Mouse (Mus musculus) limb, embryonic 10.5 days (tissue): Measurements from ENCODE around the gene Nthl1. TPM values are rescaled to one million over a fixed set of nuclear protein-coding genes. Genes with fewer than 3 reads are reported as not detected.

Source experiments
- microRNA-seq: library from miRNA; unstranded; fragments of <30 nt; microRNA quantifications from one replicate; pipeline ENCODE4, GENCODE M21; 2017
- polyA plus RNA-seq: library from polyadenylated mRNA; unstranded; fragments of >200 nt; fragmentation: Nextera tagmentation; extraction: Ambion mirVana; gene quantifications from 2 replicates; pipeline ENCODE4 v1.2.1, GENCODE M21; 2016

Gene Nthl1
- polyA plus RNA-seq, 1 experiment from 2014 or later: 27.5 TPM

Small RNA genes lying within 50 kb of the gene (microRNA-seq; reads per million reads assigned to microRNA genes)
- 1.5 reads per million for gene Gm24589

Other genes starting within 250 kb of the Nthl1 start
- gene Rnps1, start 218.1 kb upstream of the Nthl1 start, polyA plus RNA-seq: 471 and 496 TPM in 2 replicates
- gene Eci1, start 206.0 kb upstream of the Nthl1 start, polyA plus RNA-seq: 87.9 and 104 TPM in 2 replicates
- 1.7 and 2.7 TPM in 2 replicates for gene Dnase1l2, start 189.6 kb upstream of the Nthl1 start, polyA plus RNA-seq
- gene E4f1, start 162.4 kb upstream of the Nthl1 start, polyA plus RNA-seq: 35.0 and 38.7 TPM in 2 replicates
- gene Pgp, start 162.3 kb upstream of the Nthl1 start, polyA plus RNA-seq: 68.8 and 76.1 TPM in 2 replicates
- 0.24 TPM in 1 of 2 replicates, not detected in the other for gene Bricd5, start 158.8 kb upstream of the Nthl1 start, polyA plus RNA-seq
- 31.6 and 42.2 TPM in 2 replicates for gene Mlst8, start 153.6 kb upstream of the Nthl1 start, polyA plus RNA-seq
- 1.4 and 3.6 TPM in 2 replicates for gene Caskin1, start 144.1 kb upstream of the Nthl1 start, polyA plus RNA-seq
- 125 and 136 TPM in 2 replicates for gene Traf7, start 104.7 kb upstream of the Nthl1 start, polyA plus RNA-seq
- 2.4 and 3.8 TPM in 2 replicates for gene Rab26, start 98.5 kb upstream of the Nthl1 start, polyA plus RNA-seq
- 18.9 and 24.7 TPM in 2 replicates for gene Pkd1, start 82.8 kb upstream of the Nthl1 start, polyA plus RNA-seq
- gene Tsc2, start 50 bp upstream of the Nthl1 start, polyA plus RNA-seq: 63.2 and 79.5 TPM in 2 replicates
- 47.2 and 57.1 TPM in 2 replicates for gene Slc9a3r2, start 17.6 kb downstream of the Nthl1 start, polyA plus RNA-seq
- gene Npw, start 25.8 kb downstream of the Nthl1 start, polyA plus RNA-seq: 0.88 and 1.1 TPM in 2 replicates
- gene Zfp598, start 37.0 kb downstream of the Nthl1 start, polyA plus RNA-seq: 34.5 and 36.7 TPM in 2 replicates
- gene Syngr3, start 57.3 kb downstream of the Nthl1 start, polyA plus RNA-seq: 5.2 and 7.0 TPM in 2 replicates
- 52.9 and 61.2 TPM in 2 replicates for gene Gfer, start 63.5 kb downstream of the Nthl1 start, polyA plus RNA-seq
- gene Noxo1, start 63.6 kb downstream of the Nthl1 start, polyA plus RNA-seq: 0.59 and 2.3 TPM in 2 replicates
- 165 and 183 TPM in 2 replicates for gene Tbl3, start 75.0 kb downstream of the Nthl1 start, polyA plus RNA-seq
- 0.21 and 0.38 TPM in 2 replicates for gene Rnf151, start 85.4 kb downstream of the Nthl1 start, polyA plus RNA-seq
- gene Rps2, start 85.4 kb downstream of the Nthl1 start, polyA plus RNA-seq: 1,693 and 2,093 TPM in 2 replicates
- gene Ndufb10, start 91.8 kb downstream of the Nthl1 start, polyA plus RNA-seq: 202 and 204 TPM in 2 replicates
- gene Rpl3l, start 95.1 kb downstream of the Nthl1 start, polyA plus RNA-seq: 0.15 TPM in 1 of 2 replicates, not detected in the other
- gene Msrb1, start 104.0 kb downstream of the Nthl1 start, polyA plus RNA-seq: 19.9 and 23.6 TPM in 2 replicates
- gene Hs3st6, start 120.3 kb downstream of the Nthl1 start, polyA plus RNA-seq: 3.2 and 4.2 TPM in 2 replicates
- gene Meiob, start 171.6 kb downstream of the Nthl1 start, polyA plus RNA-seq: not detected in 2 replicates
- gene Hagh, start 207.5 kb downstream of the Nthl1 start, polyA plus RNA-seq: 26.0 and 28.0 TPM in 2 replicates
- gene Fahd1, start 217.7 kb downstream of the Nthl1 start, polyA plus RNA-seq: 14.5 and 17.6 TPM in 2 replicates
- gene Igfals, start 233.3 kb downstream of the Nthl1 start, polyA plus RNA-seq: 0.55 and 0.84 TPM in 2 replicates